Mouse (Mus musculus) gastrocnemius, postnatal 25 days (tissue): ENCODE data around the gene Plekhg3. TPM values are rescaled to one million over a fixed set of nuclear protein-coding genes. Genes with fewer than 3 reads are reported as not detected.

Experiments used
- DNase-seq: peaks from one replicate; pipeline ENCODE4 v3.0.0; 2022
- total RNA-seq, 2 experiments: library from RNA; stranded (reverse); gene quantifications; 1 replicate in 1 of 2; 2 replicates in 1 of 2; pipeline ENCODE4 v1.2.3; 2021

Gene Plekhg3
- total RNA-seq, 2 experiments from 2014 or later = 6.1 to 7.6 TPM

DNA sequence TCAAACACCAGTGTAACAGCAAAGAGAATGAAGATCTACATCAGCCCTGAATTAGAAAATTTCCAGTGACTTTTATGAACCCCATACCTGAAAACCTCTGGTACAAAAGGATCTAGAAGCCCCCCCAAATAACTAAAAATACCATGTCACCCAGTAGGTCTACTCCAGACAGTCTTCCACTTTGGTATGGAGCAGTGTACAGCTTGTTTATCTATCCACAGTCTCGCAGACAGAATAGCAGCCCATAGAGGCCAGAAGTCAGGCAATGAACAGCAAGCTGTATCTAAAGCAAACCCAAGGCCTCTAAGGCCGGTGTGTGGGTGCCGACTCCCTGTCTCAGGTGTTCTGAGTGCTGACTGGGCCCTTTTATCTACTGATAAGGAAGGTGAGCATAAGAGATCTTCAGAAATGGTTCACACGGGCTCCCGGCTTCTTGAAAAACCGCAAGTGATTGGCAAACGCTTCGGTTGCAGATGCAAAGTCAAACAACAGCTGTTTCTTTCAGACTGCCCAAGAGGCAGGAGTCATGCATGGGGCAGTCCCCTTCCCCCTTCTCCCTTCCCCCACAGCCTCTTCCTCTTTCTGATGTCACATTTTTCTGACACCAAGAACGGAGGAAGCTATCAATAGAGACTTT lies 3.3 kb upstream of the Plekhg3 start:
- no peak for DNase-seq

DNA sequence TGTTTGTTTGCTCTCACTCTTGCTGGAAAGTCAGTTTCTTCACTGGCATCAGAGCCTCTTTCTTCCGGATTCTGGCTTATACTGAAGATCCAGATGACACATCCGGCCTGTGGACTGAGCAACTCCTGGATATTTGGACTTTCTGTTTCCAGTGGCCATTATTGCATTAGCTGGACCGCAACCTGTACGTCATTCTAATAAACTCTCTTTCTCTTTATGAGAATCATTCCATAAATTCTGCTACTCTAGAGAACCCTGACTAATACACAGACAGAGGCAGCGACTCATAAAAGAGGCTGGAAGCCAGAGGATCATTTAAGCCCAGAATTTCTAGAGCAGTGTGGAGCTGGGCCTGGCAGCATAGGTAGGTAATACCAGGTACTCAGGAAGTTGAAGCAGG lies 1.9 kb upstream of the Plekhg3 start:
- no peak for DNase-seq

DNA sequence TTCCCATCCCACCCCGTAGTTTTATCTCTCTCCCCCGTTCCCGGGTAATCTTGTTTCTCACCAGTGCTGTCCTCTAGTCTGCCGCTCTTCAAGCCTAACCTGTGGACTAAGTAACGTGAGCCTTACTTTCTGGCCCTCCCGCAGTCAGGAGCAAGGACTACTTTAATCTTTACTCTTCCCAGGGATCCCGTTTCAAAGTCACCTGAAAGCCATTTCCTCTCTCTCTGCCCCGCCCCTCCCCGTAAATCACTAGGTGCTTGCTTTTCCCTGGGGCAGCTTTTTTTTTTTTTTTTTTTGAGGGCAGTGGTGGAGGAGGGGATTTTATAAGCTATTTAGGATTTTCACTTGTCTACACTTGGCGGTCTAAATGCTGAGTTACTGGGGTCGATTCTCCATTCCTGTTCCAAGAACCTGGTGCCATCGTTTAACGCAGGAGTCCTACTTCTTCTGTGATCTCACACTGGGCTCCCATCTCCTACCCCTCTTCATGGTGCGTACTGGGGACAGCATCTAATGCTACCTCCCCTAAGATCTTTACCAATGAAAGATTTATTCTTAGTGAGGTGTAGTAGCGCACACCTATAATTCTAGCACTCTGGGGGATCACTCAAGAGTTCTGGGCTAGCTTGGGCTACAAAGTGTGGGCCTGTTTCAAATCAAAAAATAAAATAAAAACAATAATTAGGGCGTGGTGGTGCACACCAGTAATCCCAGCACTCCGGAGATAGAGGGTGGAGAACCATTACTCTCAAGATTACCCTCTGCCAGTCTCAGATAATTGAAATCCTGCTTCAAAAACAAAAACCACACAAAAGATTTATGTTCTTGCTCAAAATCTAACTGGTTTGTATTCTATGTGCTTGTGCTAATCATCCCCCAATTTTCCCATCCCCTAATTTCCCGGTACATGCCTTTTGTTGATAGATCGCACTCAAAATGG lies 1.6 kb downstream of the Plekhg3 start:
- DNase-seq = no peak

DNA sequence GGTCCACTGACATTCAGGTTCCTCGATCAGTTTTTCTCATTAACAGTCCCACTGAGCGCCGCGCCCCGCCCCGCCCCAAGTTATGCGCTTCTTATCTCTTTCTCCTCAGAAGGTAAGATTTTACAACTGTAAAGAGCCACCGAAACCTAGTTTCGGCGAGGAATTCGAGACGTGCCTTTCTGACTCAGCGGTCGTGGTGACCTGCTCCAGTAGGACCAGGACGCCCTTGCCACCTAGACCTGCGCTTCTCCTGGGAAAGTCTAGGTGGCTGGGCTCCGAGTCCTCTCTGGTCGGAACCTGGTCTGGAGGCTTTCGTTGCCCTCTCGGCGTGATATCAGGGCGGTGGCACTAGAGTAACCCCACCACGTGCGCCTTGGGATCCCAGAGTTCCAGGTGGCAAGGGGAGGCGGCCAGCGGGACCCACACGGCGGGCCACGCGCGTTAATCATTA lies 2.3 kb downstream of the Plekhg3 start:
- no peak for DNase-seq

DNA sequence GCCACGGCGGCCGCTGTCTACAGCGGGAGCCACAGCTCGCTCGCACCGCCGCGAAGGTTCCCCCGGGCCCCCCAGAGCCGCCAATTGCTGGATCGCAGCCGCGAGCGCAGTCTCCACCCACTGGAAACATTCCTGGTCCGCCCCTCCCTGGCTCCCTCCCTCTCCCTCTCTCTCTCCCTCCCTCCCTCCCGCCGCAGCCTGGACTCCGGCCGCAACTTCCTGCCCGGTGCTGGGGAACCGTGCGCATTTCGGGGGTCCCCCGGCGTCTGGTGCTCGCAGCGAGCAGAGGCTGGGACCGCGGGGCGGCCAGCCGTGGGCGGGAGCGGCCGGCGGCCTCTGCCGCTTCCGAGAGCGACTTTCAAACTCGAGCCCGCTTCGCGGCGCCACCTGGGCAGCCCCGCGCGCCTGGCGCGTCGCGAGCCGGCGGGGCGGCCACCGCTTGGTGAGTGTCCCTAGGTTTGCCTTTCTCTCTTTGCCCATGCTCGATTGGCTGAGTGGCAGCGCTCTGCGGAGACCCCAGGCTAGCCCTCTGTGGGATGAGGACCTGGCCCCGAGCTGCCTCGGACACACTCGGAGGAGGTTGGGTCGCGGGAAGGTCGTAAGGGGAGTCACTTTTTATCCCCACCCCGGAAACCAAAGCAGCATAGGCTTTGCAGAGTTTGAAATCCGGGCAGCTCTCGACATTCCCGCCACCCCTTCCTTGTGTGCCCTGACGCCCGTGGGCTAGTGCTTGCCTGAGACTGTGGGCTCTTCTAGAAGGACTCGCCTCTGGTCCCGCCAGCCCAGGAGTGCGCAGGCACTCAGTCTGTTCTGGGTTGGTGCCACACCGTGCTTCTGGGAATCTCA lies 2.9 kb downstream of the Plekhg3 start:
- peak; percentile 77 for DNase-seq

GRCm38 (mm10) chr12:76534233-76534632 lies 3.5 kb downstream of the Plekhg3 start:
- DNase-seq = no peak

DNA sequence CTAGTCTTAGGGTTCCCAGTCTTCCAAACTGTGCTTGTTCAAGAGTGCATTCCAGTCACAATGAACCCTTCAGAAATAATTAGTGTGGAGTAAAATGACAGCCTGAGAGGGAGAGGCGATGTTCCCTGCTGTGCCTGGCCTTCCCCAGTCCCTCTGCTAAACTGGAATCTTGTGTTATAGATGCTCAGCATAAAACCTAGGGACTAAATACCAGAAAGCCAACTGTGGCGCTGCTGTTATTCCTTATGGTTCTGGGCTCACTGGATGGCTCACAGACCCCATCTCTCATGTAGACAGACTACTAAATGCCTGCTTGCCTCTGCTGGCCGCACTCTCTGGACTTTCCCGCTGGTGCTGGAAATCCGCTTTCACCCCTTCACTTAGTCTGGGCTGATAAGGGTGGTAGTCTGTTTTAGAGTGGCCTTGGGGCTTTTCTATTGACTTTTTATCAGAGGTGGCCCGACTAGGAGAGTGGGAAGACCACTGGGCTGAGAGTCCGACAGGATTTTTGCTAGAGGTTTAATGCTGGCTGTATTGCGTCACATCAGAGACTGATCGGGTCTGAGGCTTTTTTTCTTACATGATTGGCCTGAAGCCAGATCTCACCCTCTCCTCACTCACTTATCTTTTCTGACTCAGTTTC lies 4.1 kb downstream of the Plekhg3 start:
- DNase-seq = no peak

DNA sequence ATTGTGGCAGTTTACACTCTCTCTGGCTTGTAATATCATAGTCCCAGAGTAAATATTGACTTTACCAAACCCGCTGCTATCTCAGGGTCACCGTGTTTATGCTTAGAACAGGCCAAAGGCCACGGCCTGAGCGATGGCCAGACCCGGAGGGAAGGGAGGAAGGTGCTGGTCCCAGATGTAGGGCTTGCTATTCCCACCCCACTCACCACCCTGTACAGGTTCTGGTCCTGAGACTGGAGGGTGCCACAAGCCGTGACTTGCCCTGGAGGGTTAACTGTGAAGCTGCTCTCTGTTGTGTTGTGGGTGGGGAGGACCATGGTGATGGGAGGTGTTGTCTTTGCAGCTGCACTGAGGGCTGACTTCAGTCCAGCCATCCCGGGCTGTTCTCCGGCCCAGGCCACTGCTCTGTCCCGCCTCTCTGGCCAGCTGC lies 4.8 kb downstream of the Plekhg3 start:
- peak; percentile 65 for DNase-seq

GRCm38 (mm10) chr12:76536591-76537153 lies 6.0 kb downstream of the Plekhg3 start:
- DNase-seq = no peak

DNA sequence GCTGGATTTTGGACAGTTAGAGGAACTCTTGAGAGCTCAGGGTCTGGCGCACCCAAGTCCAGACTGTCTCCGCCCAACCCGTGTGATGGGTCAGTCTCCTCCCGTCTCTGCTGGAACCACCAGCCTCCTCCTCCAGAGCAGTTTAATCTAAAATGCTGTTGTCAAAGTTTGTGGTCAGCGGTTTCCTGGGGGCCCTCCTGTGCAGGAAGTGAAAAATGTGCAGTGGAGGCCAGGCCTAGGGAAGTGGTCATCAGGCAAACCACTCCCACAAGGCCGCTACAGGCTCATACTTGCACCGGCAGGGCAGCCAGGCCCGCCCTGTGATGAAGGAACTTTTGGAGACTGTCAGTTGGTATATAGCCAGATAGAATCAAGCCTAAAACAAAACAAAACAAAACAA lies 6.7 kb downstream of the Plekhg3 start:
- DNase-seq = peak; percentile 77

GRCm38 (mm10) chr12:76540169-76540568 lies 9.5 kb downstream of the Plekhg3 start:
- no peak for DNase-seq

GRCm38 (mm10) chr12:76540701-76541221 lies 10.1 kb downstream of the Plekhg3 start:
- no peak for DNase-seq

DNA sequence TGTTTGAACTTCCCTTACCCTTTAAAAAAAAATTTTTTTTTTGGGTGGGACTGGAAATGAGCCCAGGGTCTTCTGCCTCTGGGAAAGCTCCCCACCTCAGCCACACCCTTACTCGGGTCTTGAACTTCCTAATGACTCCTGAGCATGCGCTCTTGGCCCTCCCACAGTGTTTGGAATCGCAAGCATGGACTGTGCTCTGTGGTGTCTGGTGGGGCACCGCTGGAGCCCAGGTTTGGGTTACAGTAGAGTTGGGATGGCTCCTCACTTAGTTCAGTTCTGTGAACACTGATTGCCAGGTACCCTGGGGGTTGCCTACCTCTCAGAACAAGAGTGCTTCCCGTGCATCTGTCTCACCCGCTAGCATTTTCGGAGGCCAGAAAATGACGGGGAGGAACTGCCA lies 10.8 kb downstream of the Plekhg3 start:
- no peak for DNase-seq

DNA sequence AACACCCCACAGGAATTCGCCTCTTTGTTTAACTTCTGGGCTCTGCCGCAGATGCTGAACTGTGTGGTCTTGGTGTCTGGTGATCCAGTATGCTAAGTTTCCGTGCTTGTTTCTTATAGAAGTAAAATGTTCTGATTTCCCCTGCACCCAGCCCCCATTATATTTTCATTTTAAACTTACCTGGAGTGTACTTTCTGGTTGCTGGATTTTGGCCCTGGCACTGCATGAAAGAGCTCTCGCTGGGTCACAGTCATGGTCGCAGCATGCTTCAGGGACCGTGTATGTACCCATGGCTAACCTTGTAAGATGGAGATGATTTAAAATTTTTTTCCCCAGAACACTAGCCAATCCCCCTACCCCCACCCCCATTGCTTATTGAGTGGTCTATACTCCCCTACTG lies 11.2 kb downstream of the Plekhg3 start:
- DNase-seq = no peak

GRCm38 (mm10) chr12:76545786-76546370 lies 15.2 kb downstream of the Plekhg3 start:
- DNase-seq = no peak

DNA sequence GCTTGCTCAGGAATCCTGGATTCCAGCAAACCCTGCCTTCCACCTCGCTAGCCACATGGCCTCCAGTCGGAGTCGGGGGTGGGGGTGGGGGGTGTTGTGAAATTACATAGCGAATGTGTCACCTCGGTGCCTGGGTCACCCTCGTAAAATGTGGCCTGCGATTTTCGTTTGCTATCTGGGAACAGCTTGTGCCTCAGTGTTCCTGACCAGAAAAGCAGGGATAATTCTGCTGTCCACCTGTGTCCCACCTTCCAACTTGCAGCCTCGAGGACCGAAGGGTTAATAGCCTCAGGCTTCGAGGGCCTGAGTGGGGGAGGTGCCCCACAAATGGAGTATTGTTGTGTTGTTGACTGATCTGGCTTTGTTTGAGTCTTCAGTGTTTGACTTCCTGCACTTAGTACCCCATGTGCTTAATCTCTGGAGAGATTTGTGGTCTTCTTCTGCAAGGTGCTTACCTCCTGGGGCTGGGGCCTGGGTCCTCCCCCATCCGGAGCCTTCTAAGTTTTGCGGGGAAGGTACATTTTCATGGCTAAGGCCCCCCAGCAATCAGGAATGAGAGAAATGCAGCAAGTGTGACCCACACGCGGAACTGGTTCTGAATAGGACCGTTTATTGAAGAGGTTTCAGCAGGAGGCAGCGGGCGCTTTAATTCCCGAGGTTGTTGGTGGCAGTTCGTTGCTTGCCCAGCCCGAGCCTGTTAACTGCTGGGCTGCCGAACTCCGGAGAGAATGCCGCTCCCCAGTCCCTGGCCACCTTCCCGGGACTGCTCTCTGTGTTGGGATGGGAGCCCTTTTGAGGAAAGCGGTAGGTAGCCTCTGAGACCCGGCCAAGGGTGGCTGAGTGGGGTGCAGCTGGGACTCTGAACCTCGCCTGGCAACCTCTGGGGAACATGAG lies 15.9 kb downstream of the Plekhg3 start:
- no peak for DNase-seq

GRCm38 (mm10) chr12:76547409-76548081 lies 16.9 kb downstream of the Plekhg3 start:
- DNase-seq = no peak

GRCm38 (mm10) chr12:76548082-76548423 lies 17.4 kb downstream of the Plekhg3 start:
- no peak for DNase-seq

DNA sequence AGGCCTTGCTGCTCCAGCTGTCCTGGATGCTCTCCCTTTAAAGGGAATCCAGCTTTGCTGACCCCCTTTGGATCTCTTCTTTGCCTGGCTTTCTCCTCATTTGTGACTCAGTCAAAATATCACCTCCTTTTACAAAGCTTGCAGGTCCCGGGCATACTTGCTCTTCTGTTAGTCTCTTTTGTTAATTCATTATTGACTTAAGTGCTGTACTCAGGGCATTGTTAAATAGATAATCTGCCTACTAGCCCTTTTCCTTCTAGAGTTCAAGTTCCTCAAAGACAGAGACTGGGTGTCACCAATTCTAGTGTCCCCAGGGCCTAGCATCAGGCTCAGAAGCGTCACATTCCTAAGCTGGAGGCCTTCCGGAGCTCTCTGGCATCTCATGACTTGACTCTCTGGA lies 18.5 kb downstream of the Plekhg3 start:
- no peak for DNase-seq
